Mouse (Mus musculus) kidney, postnatal 4 days (tissue): ENCODE measurements at regions not wholly inside any gene's neighbourhood (a gene's known extent, or its start where the extent isn't known, plus 50 kb on each side); places are given as distances from the start of the nearest gene placed in this dataset.

Experiments used
- DNase-seq, 2 experiments: peaks; one replicate each; pipeline ENCODE4 v3.0.0; 2021; ENCODE audit warnings: mixed read lengths in 2 of 2

GRCm38 (mm10) chr13:80000214-80000613 is 883.0 kb upstream of the Arrdc3 start:
- DNase-seq, result no peak

- DNase-seq, result peak; percentile 1 to 2
Measured at GRCm38 (mm10) chr13:80000693-80001092, 882.5 kb upstream of the Arrdc3 start.
